Mouse (Mus musculus) MEL (cell line): ENCODE measurements around the gene Ccdc57. TPM values are rescaled to one million over a fixed set of nuclear protein-coding genes. Genes with fewer than 3 reads are reported as not detected.

Experiments
- DNase-seq: peaks from one replicate; pipeline ENCODE4 v3.0.0; 2011; ENCODE audit warnings: low read depth, low spot score
- H3K27ac ChIP-seq: 2 replicates; pipeline ENCODE4 v1.5.1; 2012; ENCODE audit warnings: low read depth, mild to moderate bottlenecking, control low read depth, low read length, moderate library complexity; ENCODE audit not compliant: control insufficient read depth
- H3K27me3 ChIP-seq, 2 experiments: fragments of 150-350 bp in 1 of 2; sonication (generic) in 1 of 2; 2 replicates each; pipeline ENCODE4 v1.6.1; 2012; ENCODE audit warnings: low read length in 2 of 2, mild to moderate bottlenecking in 2 of 2, improper control_type of control experiment in 1 of 2, moderate library complexity in 1 of 2; ENCODE audit not compliant: insufficient read depth in 2 of 2, control insufficient read depth in 1 of 2
- H3K36me3 ChIP-seq, 2 experiments: 2 replicates each; pipeline ENCODE4 v1.6.1; 2012 to 2014; ENCODE audit warnings: low read length in 2 of 2, improper control_type of control experiment in 1 of 2, inconsistent platforms in 1 of 2, mild to moderate bottlenecking in 1 of 2; ENCODE audit not compliant: insufficient read depth in 2 of 2, control insufficient read depth in 1 of 2
- H3K4me1 ChIP-seq, 2 experiments: fragments of 150-350 bp in 1 of 2; sonication (generic) in 1 of 2; 2 replicates each; pipeline ENCODE4 v1.6.1; 2012; ENCODE audit warnings: low read length in 2 of 2, improper control_type of control experiment in 1 of 2, mild to moderate bottlenecking in 1 of 2; ENCODE audit not compliant: insufficient read depth in 2 of 2, control insufficient read depth in 1 of 2
- H3K4me3 ChIP-seq, 2 experiments: fragments of 150-350 bp in 1 of 2; sonication (generic) in 1 of 2; 2 replicates each; pipeline ENCODE4 v1.5.1; 2012; ENCODE audit warnings: low read depth in 2 of 2, low read length in 2 of 2, mild to moderate bottlenecking in 2 of 2, moderate library complexity in 2 of 2, control low read depth in 1 of 2, improper control_type of control experiment in 1 of 2; ENCODE audit not compliant: control insufficient read depth in 1 of 2, insufficient read depth in 1 of 2
- H3K79me2 ChIP-seq: 2 replicates; pipeline ENCODE4 v1.6.1; 2012; ENCODE audit warnings: mild to moderate bottlenecking, low read length, moderate library complexity; ENCODE audit not compliant: control insufficient read depth, poor library complexity, insufficient read depth
- H3K9ac ChIP-seq: 2 replicates; pipeline ENCODE4 v1.6.1; 2012; ENCODE audit warnings: low read depth, mild to moderate bottlenecking, control low read depth, low read length, moderate library complexity; ENCODE audit not compliant: control insufficient read depth, poor library complexity, severe bottlenecking
- H3K9me3 ChIP-seq: fragments of 150-350 bp; sonication (generic); replicated peaks from 2 replicates; pipeline ENCODE4 v1.6.1; 2012; ENCODE audit warnings: mild to moderate bottlenecking, low read length, improper control_type of control experiment, moderate library complexity; ENCODE audit not compliant: insufficient read depth
- CHD1 ChIP-seq: IDR thresholded peaks from 2 replicates; pipeline ENCODE4 v1.6.1; 2012; ENCODE audit warnings: low read depth, mild to moderate bottlenecking, inconsistent platforms, low read length, improper control_type of control experiment
- CHD2 ChIP-seq: IDR thresholded peaks from 2 replicates; pipeline ENCODE4 v1.6.1; 2011; ENCODE audit warnings: low read length, improper control_type of control experiment
- E2F4 ChIP-seq: IDR thresholded peaks from 2 replicates; pipeline ENCODE4 v1.6.1; 2011; ENCODE audit warnings: low read depth, low read length, improper control_type of control experiment, borderline replicate concordance
- EP300 ChIP-seq, 2 experiments: IDR thresholded peaks; 2 replicates each; pipeline ENCODE4 v1.6.1; 2011; ENCODE audit warnings: improper control_type of control experiment in 2 of 2, low read length in 2 of 2, low read depth in 1 of 2, mild to moderate bottlenecking in 1 of 2
- ETS1 ChIP-seq: IDR thresholded peaks from 2 replicates; pipeline ENCODE4 v1.6.1; 2012; ENCODE audit warnings: low read depth, mild to moderate bottlenecking, inconsistent platforms, low read length, improper control_type of control experiment, moderate library complexity
- HCFC1 ChIP-seq: IDR thresholded peaks from 2 replicates; pipeline ENCODE4 v1.6.1; 2012; ENCODE audit warnings: low read depth, mild to moderate bottlenecking, inconsistent platforms, low read length, improper control_type of control experiment, moderate library complexity
- KAT2A ChIP-seq: conservative IDR thresholded peaks from 2 replicates; pipeline ENCODE4 v1.6.1; 2012; ENCODE audit warnings: low read depth, low read length, improper control_type of control experiment, inconsistent platforms
- MAFK ChIP-seq: IDR thresholded peaks from 2 replicates; pipeline ENCODE4 v1.6.1; 2011; ENCODE audit warnings: low read depth, mild to moderate bottlenecking, low read length, improper control_type of control experiment, borderline replicate concordance
- MEF2A ChIP-seq: IDR thresholded peaks from 2 replicates; pipeline ENCODE4 v1.6.1; 2014; ENCODE audit warnings: low read depth, mild to moderate bottlenecking, inconsistent platforms, low read length, improper control_type of control experiment; ENCODE audit not compliant: poor library complexity, insufficient replicate concordance, severe bottlenecking; ENCODE audit errors: extremely low read depth
- MYB ChIP-seq: IDR thresholded peaks from 2 replicates; pipeline ENCODE4 v1.6.1; 2011; ENCODE audit warnings: mild to moderate bottlenecking, low read depth, low read length, improper control_type of control experiment
- POLR2A ChIP-seq, 2 experiments: IDR thresholded peaks; 2 replicates each; pipeline ENCODE4 v1.6.1; 2011 to 2012; ENCODE audit warnings: low read length in 2 of 2, mild to moderate bottlenecking in 2 of 2, control low read depth in 1 of 2, improper control_type of control experiment in 1 of 2, low read depth in 1 of 2, moderate library complexity in 1 of 2; ENCODE audit not compliant: control insufficient read depth in 1 of 2, insufficient read depth in 1 of 2, poor library complexity in 1 of 2
- POLR2AphosphoS2 ChIP-seq: IDR thresholded peaks from 2 replicates; pipeline ENCODE4 v1.6.1; 2011; ENCODE audit warnings: low read length, improper control_type of control experiment
- POLR2AphosphoS5 ChIP-seq: IDR thresholded peaks from 2 replicates; pipeline ENCODE4 v1.6.1; 2012; ENCODE audit warnings: low read depth, borderline replicate concordance, mild to moderate bottlenecking, inconsistent platforms, low read length, moderate library complexity, mixed read lengths
- RAD21 ChIP-seq: IDR thresholded peaks from 2 replicates; pipeline ENCODE4 v1.6.1; 2011; ENCODE audit warnings: mild to moderate bottlenecking, low read depth, low read length, improper control_type of control experiment
- RCOR1 ChIP-seq: IDR thresholded peaks from 2 replicates; pipeline ENCODE4 v1.6.1; 2012; ENCODE audit warnings: low read depth, mild to moderate bottlenecking, inconsistent platforms, low read length, improper control_type of control experiment
- SIN3A ChIP-seq: IDR thresholded peaks from 2 replicates; pipeline ENCODE4 v1.6.1; 2012; ENCODE audit warnings: low read length, improper control_type of control experiment, inconsistent platforms
- SMC3 ChIP-seq: IDR thresholded peaks from 2 replicates; pipeline ENCODE4 v1.6.1; 2011; ENCODE audit warnings: low read depth, low read length, improper control_type of control experiment
- UBTF ChIP-seq: IDR thresholded peaks from 2 replicates; pipeline ENCODE4 v1.6.1; 2012; ENCODE audit warnings: low read depth, mild to moderate bottlenecking, inconsistent platforms, low read length, improper control_type of control experiment, moderate library complexity, borderline replicate concordance; ENCODE audit not compliant: insufficient read depth
- USF1 ChIP-seq: IDR thresholded peaks from 2 replicates; pipeline ENCODE4 v1.6.1; 2014; ENCODE audit warnings: low read depth, mild to moderate bottlenecking, inconsistent platforms, low read length, improper control_type of control experiment, moderate library complexity
- ZKSCAN1 ChIP-seq: IDR thresholded peaks from 2 replicates; pipeline ENCODE4 v1.6.1; 2012; ENCODE audit warnings: low read depth, mild to moderate bottlenecking, inconsistent platforms, low read length, improper control_type of control experiment, moderate library complexity
- ZNF384 ChIP-seq: IDR thresholded peaks from 2 replicates; pipeline ENCODE4 v1.6.1; 2012; ENCODE audit warnings: low read depth, mild to moderate bottlenecking, inconsistent platforms, low read length, improper control_type of control experiment
- polyA plus RNA-seq, 2 experiments: library from polyadenylated mRNA; stranded (reverse) in 1 of 2; unstranded in 1 of 2; fragments of >175 nt in 1 of 2; fragments of >200 nt in 1 of 2; gene quantifications; 2 replicates each; pipeline versions ENCODE4 v1.2.1 to v1.2.4; 2012; ENCODE audit warnings: low replicate concordance in 2 of 2, low read depth in 1 of 2; ENCODE audit not compliant: insufficient read length in 2 of 2, insufficient read depth in 1 of 2, missing spikeins in 1 of 2
- total RNA-seq: library from RNA; depleted of rRNA; stranded (reverse); fragments of 300-350 nt; gene quantifications from 2 replicates; pipeline ENCODE4 v1.2.3, GENCODE M21; 2012

The Ccdc57 gene
- total and polyA plus RNA-seq, 3 experiments: 5.3 to 7.4 TPM; not detected in 1

GRCm38 (mm10) chr11:120853788-120854187 is 78.9 kb downstream of the Ccdc57 start:
- Histone ChIP-seq H3K4me1 (peaks cover 9 to 21% of the 10 kb centered on the region in 2 experiments), H3K4me3 (no peak overlapping the region), H3K36me3 (peaks cover 0 to 13% of the 10 kb centered on the region in 2 experiments; a peak in 2 of 4 replicates), H3K9ac (no peak overlapping the region), H3K27me3 (no peaks in the 10 kb centered on the region), H3K79me2 (no peaks in the 10 kb centered on the region), H3K27ac (no peak overlapping the region), H3K9me3 (no peaks in the 10 kb centered on the region)
- TF ChIP-seq SMC3 (no peak), MAFK (no peak), UBTF (no peak), ZNF384 (no peak), MEF2A (no peak), POLR2AphosphoS2 (no peak), ETS1 (no peak)
- no peak for DNase-seq

GRCm38 (mm10) chr11:120853158-120853557 is 79.5 kb downstream of the Ccdc57 start:
- Histone ChIP-seq H3K9me3 (no peaks in the 10 kb centered on the region), H3K27me3 (no peaks in the 10 kb centered on the region), H3K27ac (no peak overlapping the region), H3K36me3 (peaks cover 0 to 13% of the 10 kb centered on the region in 2 experiments; a peak in 2 of 4 replicates), H3K79me2 (no peaks in the 10 kb centered on the region), H3K4me3 (no peak overlapping the region)
- TF ChIP-seq ZKSCAN1 (no peak), HCFC1 (no peak), CHD2 (no peak), POLR2AphosphoS5 (no peak), SIN3A (no peak)
- TF ChIP-seq, all 39 proteins: peak for 0
- H3K4me1 ChIP-seq: peaks cover 9 to 21% of the 10 kb centered on the region in 2 experiments
- H3K9ac ChIP-seq: no peak overlapping the region
- DNase-seq: no peak

- Histone ChIP-seq H3K9me3 (no peaks in the 10 kb centered on the region), H3K9ac (no peak overlapping the region), H3K4me1 (peaks cover 9 to 21% of the 10 kb centered on the region in 2 experiments), H3K27me3 (no peaks in the 10 kb centered on the region), H3K4me3 (no peak overlapping the region), H3K36me3 (peaks cover 0 to 13% of the 10 kb centered on the region in 2 experiments; a peak in 2 of 4 replicates), H3K27ac (no peak overlapping the region)
- no peak for DNase-seq
- TF ChIP-seq MAFK (no peak), USF1 (no peak), EP300 (IDR thresholded peaks at IDR 0.05; ENCODE audit: low read depth in 1 of 2, low read length in 2 of 2) (no peak), MEF2A (no peak), RCOR1 (no peak), ETS1 (no peak), MYB (no peak), POLR2AphosphoS2 (no peak), KAT2A (no peak), POLR2A (IDR thresholded peaks at IDR 0.05; ENCODE audit: control insufficient read depth in 1 of 2, insufficient read depth in 1 of 2, low read depth in 1 of 2, low read length in 2 of 2, poor library complexity in 1 of 2) (no peak), POLR2AphosphoS5 (no peak), CHD1 (no peak), RAD21 (no peak), CHD2 (no peak), HCFC1 (no peak), SMC3 (no peak), E2F4 (no peak)
- TF ChIP-seq, all 39 proteins: peak for 0
- H3K79me2 ChIP-seq: no peaks in the 10 kb centered on the region
These were observed 80.4 kb downstream of the Ccdc57 start for GRCm38 (mm10) chr11:120852083-120852935.
